Mouse (Mus musculus): ENCODE measurements around the gene Hltf.

Gene Hltf

DNA sequence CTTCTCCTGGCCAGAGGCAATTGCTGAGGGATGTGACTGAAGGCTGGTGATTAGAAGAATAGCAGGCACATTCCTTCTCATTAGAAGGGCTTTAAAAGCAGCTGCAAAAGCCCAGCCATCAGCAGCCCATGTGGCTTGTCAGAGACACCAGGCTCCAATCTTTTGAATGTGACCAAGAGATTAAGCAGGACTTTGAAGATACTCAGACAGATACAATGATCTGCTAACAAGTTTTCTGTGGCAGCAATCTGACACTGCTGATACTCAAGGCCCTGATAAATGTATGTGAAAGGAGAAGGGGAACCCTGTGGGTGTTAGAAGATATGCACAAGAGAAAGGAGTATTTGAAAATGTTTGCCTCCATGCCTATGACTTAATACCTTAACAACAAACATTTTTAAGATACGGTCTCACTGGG is 88.1 kb downstream of the Hltf start:
- in situ Hi-C loops (cut with MboI, MseI), result no loop called here

DNA sequence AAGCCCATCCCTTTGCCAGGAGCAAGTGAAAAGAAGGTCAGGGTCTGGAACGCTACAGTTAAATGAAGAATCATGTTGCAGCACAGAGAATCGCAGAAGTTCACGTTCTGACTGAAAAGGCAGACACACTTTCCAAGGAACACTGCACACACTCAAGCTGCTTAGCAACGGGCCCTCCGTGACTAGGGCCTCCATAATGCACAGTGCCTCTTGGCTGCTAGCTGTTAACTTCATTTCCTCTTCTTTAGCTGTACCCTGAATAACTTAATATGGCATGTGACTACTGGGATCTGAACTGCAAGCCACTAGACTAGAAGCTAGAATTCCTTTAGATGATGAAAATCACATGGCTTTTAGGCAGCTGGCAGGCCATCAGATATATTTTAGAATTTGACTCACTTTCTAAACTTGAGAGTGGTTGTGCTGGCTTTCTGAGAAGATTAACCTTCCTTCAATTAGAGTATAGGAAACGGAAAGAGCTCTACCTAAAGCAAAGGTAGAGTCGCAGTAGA is 89.3 kb downstream of the Hltf start:
- in situ Hi-C loops (cut with MboI, MseI), result no loop called here

DNA sequence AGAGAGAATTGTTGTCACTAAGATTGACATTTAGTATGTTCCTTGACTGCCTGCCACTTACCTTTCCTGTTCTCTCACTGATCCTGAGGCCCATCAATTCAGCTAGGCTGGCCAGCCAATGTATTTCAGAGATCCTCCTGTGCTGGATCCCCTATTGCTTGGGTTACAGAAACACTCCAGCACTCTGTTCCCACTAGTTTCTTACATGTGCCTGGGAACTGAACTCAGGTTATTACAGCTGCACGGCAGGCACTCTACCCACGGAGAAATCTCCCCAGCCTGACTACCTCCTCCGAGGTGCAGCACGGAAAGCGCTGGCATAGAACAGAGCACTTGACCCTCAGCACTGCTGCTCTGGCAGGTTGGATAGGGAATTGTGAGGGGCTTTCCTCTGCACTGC is 90.0 kb downstream of the Hltf start:
- in situ Hi-C loops (cut with MboI, MseI), result no loop called here

DNA sequence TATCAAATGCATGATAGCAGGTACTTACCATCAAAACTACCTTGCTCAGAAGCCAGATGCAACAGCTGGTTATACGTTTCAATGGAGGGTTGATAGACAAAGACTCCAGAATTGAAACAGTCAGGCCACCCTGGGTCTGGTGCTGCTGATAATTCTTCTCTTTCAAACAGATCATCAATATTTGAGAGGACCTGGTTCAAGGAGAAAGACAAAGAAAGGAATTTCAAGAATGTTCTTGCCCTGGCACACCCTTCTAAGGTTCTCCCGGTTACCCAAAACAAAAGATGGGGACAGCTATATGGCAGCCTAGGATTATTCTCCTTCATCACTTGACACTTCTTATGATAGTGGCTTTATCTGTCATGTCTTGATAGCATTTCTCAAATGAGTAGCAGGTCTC is 92.9 kb downstream of the Hltf start:
- in situ Hi-C loops (cut with MboI, MseI), result no loop called here

DNA sequence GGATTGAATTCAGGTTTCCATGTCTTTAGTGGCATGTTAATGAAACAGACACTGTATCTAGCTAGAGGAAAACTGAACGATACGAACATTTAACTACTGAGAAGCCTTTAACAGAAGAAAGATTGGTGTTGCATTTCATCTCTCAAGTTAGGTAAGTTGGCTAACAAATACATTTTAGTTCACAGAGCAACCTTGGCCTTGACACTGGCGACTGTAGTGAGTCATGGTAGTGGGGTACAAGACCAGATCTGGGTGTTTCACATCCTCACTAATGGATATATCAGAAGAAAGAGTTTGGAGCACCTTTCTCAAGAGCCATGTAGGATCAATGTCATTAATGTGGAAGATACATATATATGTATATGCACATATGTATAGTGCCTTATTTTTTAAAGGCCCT is 94.0 kb downstream of the Hltf start:
- in situ Hi-C loops (cut with MboI, MseI), result no loop called here

DNA sequence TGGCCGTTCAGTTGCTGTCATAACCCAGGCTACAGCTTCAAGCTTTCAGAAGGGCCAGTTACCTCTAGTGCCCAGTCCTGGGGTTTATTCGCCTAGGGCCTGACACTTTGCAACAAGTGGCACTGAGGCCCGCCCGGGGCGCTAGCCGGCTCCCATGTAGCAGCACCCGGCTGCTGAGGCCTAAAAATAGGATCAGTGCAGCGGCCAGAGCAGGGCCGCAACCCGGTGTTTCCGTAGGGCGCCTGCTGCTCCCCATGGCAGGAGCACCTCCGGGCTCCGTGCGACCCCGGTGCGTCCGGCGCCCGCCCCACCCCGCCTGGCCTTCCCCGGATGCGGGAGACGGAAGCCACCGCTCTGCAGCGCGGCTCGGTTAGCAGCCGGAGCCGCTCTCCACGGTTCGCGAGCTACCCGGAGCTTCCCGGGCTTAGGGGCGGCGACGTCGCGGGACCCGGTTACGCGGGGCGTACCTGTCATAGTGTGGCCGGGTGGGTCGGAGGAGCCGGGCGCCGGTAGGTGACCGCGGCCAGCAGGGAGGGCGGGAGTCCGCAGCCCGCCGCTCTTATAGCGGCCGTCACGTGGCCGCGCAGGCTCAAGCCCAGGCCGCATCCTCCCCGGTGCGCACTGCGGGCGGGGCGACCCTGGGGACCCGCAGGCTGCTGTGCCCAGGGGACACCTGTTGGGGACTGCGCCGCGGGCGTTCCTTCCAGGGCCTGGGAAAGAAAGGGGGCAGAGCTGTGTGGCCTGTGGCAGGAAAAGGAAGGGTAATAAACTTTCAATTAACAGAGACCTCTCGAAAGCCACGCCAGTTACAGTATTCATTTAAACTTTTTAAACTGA is 97.1 kb downstream of the Hltf start, which contains the start of gene Gyg:
Gene Gyg, minus strand, starts transcription at position 787 of the 837 bp plus-strand sequence.
- in situ Hi-C loops (cut with MboI, MseI), result no loop called here

DNA sequence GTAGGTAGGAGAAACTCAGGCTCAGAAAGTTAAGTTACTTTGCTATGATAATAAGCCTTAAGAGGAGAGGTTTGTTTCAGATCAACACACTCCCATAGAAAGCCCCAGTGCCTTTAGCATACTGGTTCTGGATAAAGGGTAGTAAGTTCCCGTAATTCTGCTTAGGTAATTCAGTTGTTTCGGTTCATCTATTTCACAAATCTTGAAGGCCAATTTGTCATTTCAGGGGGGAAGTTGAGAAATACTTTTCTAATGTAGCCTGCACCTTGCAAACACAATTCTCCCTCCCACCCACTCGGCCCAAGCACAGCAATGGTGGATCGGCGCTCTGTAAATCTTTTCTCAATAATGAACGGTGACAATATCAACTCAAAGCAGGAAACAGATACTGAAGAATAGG is 97.9 kb downstream of the Hltf start:
- in situ Hi-C loops (cut with MboI, MseI), result no loop called here

DNA sequence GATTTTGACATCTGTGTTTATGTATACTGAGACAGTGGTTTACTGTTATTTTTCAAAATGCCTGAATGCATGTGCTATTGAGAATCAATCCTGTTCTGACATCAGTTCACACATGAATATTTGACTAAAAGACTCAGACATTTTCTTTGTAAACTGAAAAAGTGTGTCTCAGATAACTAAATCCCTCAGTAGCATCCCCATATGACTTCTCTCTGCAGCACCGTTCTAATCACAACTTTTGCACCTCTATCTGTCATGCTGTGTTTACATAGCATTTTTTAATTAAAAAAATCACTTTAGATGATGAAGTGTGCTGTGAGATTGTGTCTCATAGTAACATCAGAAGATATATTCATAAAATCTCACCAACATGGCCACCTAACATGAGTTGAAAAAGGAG is 109.9 kb downstream of the Hltf start:
- in situ Hi-C loops (cut with MboI, MseI), result no loop called here
